Mouse (Mus musculus): Measurements from ENCODE around the gene Krt7. TPM values are rescaled to one million over a fixed set of nuclear protein-coding genes. Genes with fewer than 3 reads are reported as not detected.

Krt7 gene
- total and polyA plus RNA-seq, 3 experiments = 0.55 to 2.5 (median 0.81) TPM

- in situ Hi-C loops (cut with MboI; ENCODE audit: low pct_ligation_motif_present, low pct_unique_long_range_greater_than_20kb, low sequenced_read_pairs) (no loop called here), dilution Hi-C loops (cut with MboI; ENCODE audit: extremely low pct_ligation_motif_present, extremely low pct_unique_long_range_greater_than_20kb, low sequenced_read_pairs) (no loop called here)
- Histone ChIP-seq H3K4me2 (ENCODE audit: insufficient read depth, low read depth, poor library complexity, severe bottlenecking) (no peak overlapping the region; the same call in 1 of the 2 replicates), H3K27me3 (replicated peaks) (peaks cover 91% of the 10 kb centered on the region), H3K4me1 (ENCODE audit: control insufficient read depth in 1 of 2, insufficient read depth in 2 of 2) (no peaks in the 10 kb centered on the region), H3K79me2 (replicated peaks; ENCODE audit: control insufficient read depth, extremely low read depth, insufficient read depth, poor library complexity, severe bottlenecking) (no peaks in the 10 kb centered on the region), H3K9ac (ENCODE audit: insufficient read depth, low read depth) (no peak overlapping the region), H3K36me3 (replicated peaks in 1 of 2; ENCODE audit: control insufficient read depth in 1 of 2, insufficient read depth in 1 of 2, low read length in 1 of 2) (no peaks in the 10 kb centered on the region), H3K4me3 (replicated peaks in 1 of 3; ENCODE audit: low read depth in 2 of 3, low read length in 2 of 3, poor library complexity in 1 of 3) (no peak overlapping the region), H3K9me3 (replicated peaks; ENCODE audit: low read length) (no peaks in the 10 kb centered on the region), H3K27ac (ENCODE audit: insufficient read depth, low read depth) (no peak overlapping the region)
- no peak for TF ChIP-seq GABPA (IDR thresholded peaks at IDR 0.05; ENCODE audit: insufficient replicate concordance, low read depth, low read length)
- TF ChIP-seq CHD2 (IDR thresholded peaks at IDR 0.05; ENCODE audit: low read length) = no peak
- no peak for TF ChIP-seq PAX5 (IDR thresholded peaks at IDR 0.05; ENCODE audit: low read length)
- TF ChIP-seq MAFK (IDR thresholded peaks at IDR 0.05; ENCODE audit: insufficient replicate concordance, low read length) = no peak
- no peak for TF ChIP-seq EP300 (IDR thresholded peaks at IDR 0.05; ENCODE audit: low read length)
- TF ChIP-seq MAX (IDR thresholded peaks at IDR 0.05; ENCODE audit: low read length) = 0 out of 2 replicates have a peak, but pooled peaks have one; percentile 24
- no peak for TF ChIP-seq E2F4 (IDR thresholded peaks at IDR 0.05; ENCODE audit: insufficient replicate concordance, low read depth, low read length)
- no peak for TF ChIP-seq SMC3 (IDR thresholded peaks at IDR 0.05; ENCODE audit: low read depth, low read length)
- no peak for TF ChIP-seq MEF2A (IDR thresholded peaks at IDR 0.05; ENCODE audit: borderline replicate concordance, low read depth, low read length)
- no peak for TF ChIP-seq ELF1 (IDR thresholded peaks at IDR 0.05; ENCODE audit: low read depth, low read length)
- TF ChIP-seq USF1 (IDR thresholded peaks at IDR 0.05; ENCODE audit: low read depth, low read length) = peak; percentile 12; the same call in 1 of the 2 replicates
- TF ChIP-seq POLR2A (IDR thresholded peaks at IDR 0.05; ENCODE audit: low read depth, low read length) = no peak
- no peak for TF ChIP-seq TBP (conservative IDR thresholded peaks at IDR 0.05; ENCODE audit: low read depth, low read length)
- DNase-seq (ENCODE audit: extremely low read depth) = no peak
These were observed 68.8 kb downstream of the Krt7 start for GRCm38 (mm10) chr15:101479666-101480060.

Other genes with a start within 250 kb of the Krt7 start
- gene Acvr1b, start 237.0 kb upstream of the Krt7 start, total RNA-seq (2012; rRNA removed) = 3.3 and 4.8 TPM in 2 replicates
- gene Acvr1b, start 237.0 kb upstream of the Krt7 start, total RNA-seq (2014; rRNA removed) = 2.6 and 2.9 TPM in 2 replicates
- gene Acvr1b, start 237.0 kb upstream of the Krt7 start, polyA plus RNA-seq (2012; ENCODE audit: insufficient read length, low read depth) = 2.7 TPM in 2 replicates
- 2.9 and 6.7 TPM in 2 replicates for gene Grasp, start 186.9 kb upstream of the Krt7 start, total RNA-seq (2012; rRNA removed)
- 1.4 and 2.3 TPM in 2 replicates for gene Grasp, start 186.9 kb upstream of the Krt7 start, total RNA-seq (2014; rRNA removed)
- 2.4 TPM in 2 replicates for gene Grasp, start 186.9 kb upstream of the Krt7 start, polyA plus RNA-seq (2012; ENCODE audit: insufficient read length, low read depth)
- gene Nr4a1, start 156.8 kb upstream of the Krt7 start, total RNA-seq (2012; rRNA removed) = 0.42 and 0.89 TPM in 2 replicates
- gene Nr4a1, start 156.8 kb upstream of the Krt7 start, total RNA-seq (2014; rRNA removed) = 0.57 and 0.60 TPM in 2 replicates
- 1.1 and 1.6 TPM in 2 replicates for gene Nr4a1, start 156.8 kb upstream of the Krt7 start, polyA plus RNA-seq (2012; ENCODE audit: insufficient read length, low read depth)
- 56.9 and 58.8 TPM in 2 replicates for gene Atg101, start 126.8 kb upstream of the Krt7 start, total RNA-seq (2012; rRNA removed)
- 61.2 and 61.3 TPM in 2 replicates for gene Atg101, start 126.8 kb upstream of the Krt7 start, total RNA-seq (2014; rRNA removed)
- gene Atg101, start 126.8 kb upstream of the Krt7 start, polyA plus RNA-seq (2012; ENCODE audit: insufficient read length, low read depth) = 49.1 and 55.9 TPM in 2 replicates
- 0.13 TPM in 1 of 2 replicates, not detected in the other for gene 6030408B16Rik, start 117.8 kb upstream of the Krt7 start, total RNA-seq (2012; rRNA removed)
- 0.17 and 0.20 TPM in 2 replicates for gene 6030408B16Rik, start 117.8 kb upstream of the Krt7 start, total RNA-seq (2014; rRNA removed)
- not detected in 2 replicates for gene 6030408B16Rik, start 117.8 kb upstream of the Krt7 start, polyA plus RNA-seq (2012; ENCODE audit: insufficient read length, low read depth)
- gene Krt80, start 40.9 kb upstream of the Krt7 start, total RNA-seq (2012; rRNA removed) = not detected in 2 replicates
- not detected in 2 replicates for gene Krt80, start 40.9 kb upstream of the Krt7 start, total RNA-seq (2014; rRNA removed)
- 0.20 TPM in 1 of 2 replicates, not detected in the other for gene Krt80, start 40.9 kb upstream of the Krt7 start, polyA plus RNA-seq (2012; ENCODE audit: insufficient read length, low read depth)
- gene Krt87, start 27.8 kb downstream of the Krt7 start, total RNA-seq (2012; rRNA removed) = 0.08 TPM in 1 of 2 replicates, not detected in the other
- gene Krt87, start 27.8 kb downstream of the Krt7 start, total RNA-seq (2014; rRNA removed) = not detected in 2 replicates
- 0.11 and 0.16 TPM in 2 replicates for gene Krt87, start 27.8 kb downstream of the Krt7 start, polyA plus RNA-seq (2012; ENCODE audit: insufficient read length, low read depth)
- gene Krt88, start 36.7 kb downstream of the Krt7 start, total RNA-seq (2012; rRNA removed) = not detected in 2 replicates
- gene Krt88, start 36.7 kb downstream of the Krt7 start, total RNA-seq (2014; rRNA removed) = not detected in 2 replicates
- gene Krt88, start 36.7 kb downstream of the Krt7 start, polyA plus RNA-seq (2012; ENCODE audit: insufficient read length, low read depth) = not detected in 2 replicates
- gene Krt81, start 52.7 kb downstream of the Krt7 start, total RNA-seq (2012; rRNA removed) = not detected in 2 replicates
- not detected in 2 replicates for gene Krt81, start 52.7 kb downstream of the Krt7 start, total RNA-seq (2014; rRNA removed)
- gene Krt81, start 52.7 kb downstream of the Krt7 start, polyA plus RNA-seq (2012; ENCODE audit: insufficient read length, low read depth) = not detected in 2 replicates
- not detected in 2 replicates for gene Krt86, start 62.4 kb downstream of the Krt7 start, total RNA-seq (2012; rRNA removed)
- gene Krt86, start 62.4 kb downstream of the Krt7 start, total RNA-seq (2014; rRNA removed) = not detected in 2 replicates
- not detected in 2 replicates for gene Krt86, start 62.4 kb downstream of the Krt7 start, polyA plus RNA-seq (2012; ENCODE audit: insufficient read length, low read depth)
- not detected in 2 replicates for gene Krt83, start 80.5 kb downstream of the Krt7 start, total RNA-seq (2012; rRNA removed)
- not detected in 2 replicates for gene Krt83, start 80.5 kb downstream of the Krt7 start, total RNA-seq (2014; rRNA removed)
- gene Krt83, start 80.5 kb downstream of the Krt7 start, polyA plus RNA-seq (2012; ENCODE audit: insufficient read length, low read depth) = not detected in 2 replicates
- not detected in 2 replicates for gene Gm49425, start 106.2 kb downstream of the Krt7 start, total RNA-seq (2012; rRNA removed)
- gene Gm49425, start 106.2 kb downstream of the Krt7 start, total RNA-seq (2014; rRNA removed) = not detected in 2 replicates
- not detected in 2 replicates for gene Gm49425, start 106.2 kb downstream of the Krt7 start, polyA plus RNA-seq (2012; ENCODE audit: insufficient read length, low read depth)
- not detected in 2 replicates for gene Krt84, start 121.8 kb downstream of the Krt7 start, total RNA-seq (2012; rRNA removed)
- gene Krt84, start 121.8 kb downstream of the Krt7 start, total RNA-seq (2014; rRNA removed) = not detected in 2 replicates
- gene Krt84, start 121.8 kb downstream of the Krt7 start, polyA plus RNA-seq (2012; ENCODE audit: insufficient read length, low read depth) = not detected in 2 replicates
- gene Krt82, start 139.6 kb downstream of the Krt7 start, total RNA-seq (2012; rRNA removed) = not detected in 2 replicates
- not detected in 2 replicates for gene Krt82, start 139.6 kb downstream of the Krt7 start, total RNA-seq (2014; rRNA removed)
- gene Krt82, start 139.6 kb downstream of the Krt7 start, polyA plus RNA-seq (2012; ENCODE audit: insufficient read length, low read depth) = not detected in 2 replicates
- not detected in 2 replicates for gene Krt90, start 151.9 kb downstream of the Krt7 start, total RNA-seq (2012; rRNA removed)
- gene Krt90, start 151.9 kb downstream of the Krt7 start, total RNA-seq (2014; rRNA removed) = not detected in 2 replicates
- not detected in 2 replicates for gene Krt90, start 151.9 kb downstream of the Krt7 start, polyA plus RNA-seq (2012; ENCODE audit: insufficient read length, low read depth)
- not detected in 2 replicates for gene Krt75, start 162.9 kb downstream of the Krt7 start, total RNA-seq (2012; rRNA removed)
- not detected in 2 replicates for gene Krt75, start 162.9 kb downstream of the Krt7 start, total RNA-seq (2014; rRNA removed)
- not detected in 2 replicates for gene Krt75, start 162.9 kb downstream of the Krt7 start, polyA plus RNA-seq (2012; ENCODE audit: insufficient read length, low read depth)
- gene Gm5414, start 217.1 kb downstream of the Krt7 start, total RNA-seq (2012; rRNA removed) = not detected in 2 replicates
- not detected in 2 replicates for gene Gm5414, start 217.1 kb downstream of the Krt7 start, total RNA-seq (2014; rRNA removed)
- gene Gm5414, start 217.1 kb downstream of the Krt7 start, polyA plus RNA-seq (2012; ENCODE audit: insufficient read length, low read depth) = not detected in 2 replicates
- gene Gm5478, start 236.3 kb downstream of the Krt7 start, total RNA-seq (2012; rRNA removed) = not detected in 2 replicates
- not detected in 2 replicates for gene Gm5478, start 236.3 kb downstream of the Krt7 start, total RNA-seq (2014; rRNA removed)
- not detected in 2 replicates for gene Gm5478, start 236.3 kb downstream of the Krt7 start, polyA plus RNA-seq (2012; ENCODE audit: insufficient read length, low read depth)